Mouse (Mus musculus) heart, postnatal 0 days (tissue): ENCODE data around the gene Pi4k2a. TPM values are rescaled to one million over a fixed set of nuclear protein-coding genes. Genes with fewer than 3 reads are reported as not detected.
"Not testable (repeated sequence)": the region's sequence is repeated elsewhere in the genome, so short reads cannot be mapped to it uniquely, and the experiment has no call there.

ENCODE experiments used
- ATAC-seq: fragments of 200-750 bp; cut with Nextera tagmentation; 2 replicates; pipeline ENCODE4 v1.8.0; 2017; ENCODE audit warnings: low read depth, moderate number of reproducible peaks, moderate library complexity; ENCODE audit not compliant: insufficient read depth
- DNase-seq: peaks from one replicate; pipeline ENCODE4 v3.0.0-alpha.2; 2016; ENCODE audit warnings: low spot score
- H3K27ac ChIP-seq: fragments of 300-500 bp; sonication (generic); 2 replicates; pipeline ENCODE4 v1.5.1; 2014; ENCODE audit warnings: low read depth, mild to moderate bottlenecking
- H3K27me3 ChIP-seq: fragments of 300-500 bp; sonication (generic); 2 replicates; pipeline ENCODE4 v1.6.1; 2014; ENCODE audit warnings: low read length, mixed read lengths; ENCODE audit not compliant: control insufficient read depth, insufficient read depth
- H3K36me3 ChIP-seq: fragments of 300-500 bp; sonication (generic); replicated peaks from 2 replicates; pipeline ENCODE4 v1.6.1; 2014; ENCODE audit warnings: low read length, mixed read lengths; ENCODE audit not compliant: control insufficient read depth, insufficient read depth
- H3K4me1 ChIP-seq: fragments of 300-500 bp; sonication (generic); 2 replicates; pipeline ENCODE4 v1.6.1; 2014; ENCODE audit warnings: antibody characterized with exemption; ENCODE audit not compliant: control insufficient read depth, insufficient read depth
- H3K4me2 ChIP-seq: fragments of 300-500 bp; sonication (generic); 2 replicates; pipeline ENCODE4 v1.6.1; 2014; ENCODE audit warnings: low read depth, mild to moderate bottlenecking, low read length, moderate library complexity
- H3K4me3 ChIP-seq: fragments of 300-500 bp; sonication (generic); 2 replicates; pipeline ENCODE4 v1.5.1; 2014; ENCODE audit warnings: low read depth, low read length
- H3K9ac ChIP-seq: fragments of 300-500 bp; sonication (generic); replicated peaks from 2 replicates; pipeline ENCODE4 v1.6.1; 2014; ENCODE audit warnings: low read depth, low read length, mixed read lengths
- H3K9me3 ChIP-seq: fragments of 300-500 bp; sonication (generic); replicated peaks from 2 replicates; pipeline ENCODE4 v1.6.1; 2016; ENCODE audit warnings: low read length; ENCODE audit not compliant: control insufficient read depth
- CTCF ChIP-seq: IDR thresholded peaks from 2 replicates; pipeline ENCODE4 v1.5.1; 2016; ENCODE audit warnings: antibody characterized with exemption, control low read depth, low read depth
- EP300 ChIP-seq: IDR thresholded peaks from 2 replicates; pipeline ENCODE4 v1.6.1; 2016; ENCODE audit warnings: antibody characterized with exemption, low read depth
- WGBS: fragments of 180-500 bp; shearing (Covaris S2); extraction: QIAGEN DNeasy Blood & Tissue Kit; methylation state at CpG from one replicate; pipeline ENCODE4 v1.1.7; 2014; 5-methylcytosine and 5-hydroxymethylcytosine counted together
- polyA plus RNA-seq: library from polyadenylated mRNA; unstranded; fragments of >200 nt; fragmentation: Nextera tagmentation; extraction: Ambion mirVana; gene quantifications from 2 replicates; pipeline ENCODE4 v1.2.1, GENCODE M21; 2015
- total RNA-seq: library from RNA; depleted of rRNA; stranded (reverse); fragments of >200 nt; gene quantifications from 2 replicates; pipeline ENCODE4 v1.2.3, GENCODE M21; 2014; ENCODE audit warnings: low replicate concordance

Pi4k2a gene
- total and polyA plus RNA-seq, 2 experiments from 2014 or later: 6.7 to 13.4 TPM

GRCm38 (mm10) chr19:42075051-42075450 is 15.2 kb upstream of the Pi4k2a start:
- ATAC-seq (no peak), DNase-seq (no peak)
- 67% methylated on average over 2 of the region's 2 CpGs for WGBS
- H3K4me2 ChIP-seq: no peak overlapping the region
- no peak overlapping the region for H3K27ac ChIP-seq
- no peaks in the 10 kb centered on the region for H3K36me3 ChIP-seq
- H3K9me3 ChIP-seq: no peaks in the 10 kb centered on the region
- H3K9ac ChIP-seq: no peak overlapping the region
- H3K4me3 ChIP-seq: no peak overlapping the region
- TF ChIP-seq CTCF (no peak), EP300 (no peak)
- no peaks in the 10 kb centered on the region for H3K27me3 ChIP-seq
- H3K4me1 ChIP-seq: no peaks in the 10 kb centered on the region

- no peaks in the 10 kb centered on the region for H3K4me1 ChIP-seq
- H3K27me3 ChIP-seq: no peaks in the 10 kb centered on the region
- no peak overlapping the region for H3K4me3 ChIP-seq
- no peaks in the 10 kb centered on the region for H3K36me3 ChIP-seq
- H3K4me2 ChIP-seq: no peak overlapping the region
- DNase-seq (no peak), ATAC-seq (no peak)
- 87% methylated on average over 16 of the region's 16 CpGs for WGBS
- no peak overlapping the region for H3K9ac ChIP-seq
- no peak overlapping the region for H3K27ac ChIP-seq
- H3K9me3 ChIP-seq: no peaks in the 10 kb centered on the region
- TF ChIP-seq EP300 (no peak), CTCF (no peak)
Observed at GRCm38 (mm10) chr19:42075992-42076391, 14.3 kb upstream of the Pi4k2a start.

DNA sequence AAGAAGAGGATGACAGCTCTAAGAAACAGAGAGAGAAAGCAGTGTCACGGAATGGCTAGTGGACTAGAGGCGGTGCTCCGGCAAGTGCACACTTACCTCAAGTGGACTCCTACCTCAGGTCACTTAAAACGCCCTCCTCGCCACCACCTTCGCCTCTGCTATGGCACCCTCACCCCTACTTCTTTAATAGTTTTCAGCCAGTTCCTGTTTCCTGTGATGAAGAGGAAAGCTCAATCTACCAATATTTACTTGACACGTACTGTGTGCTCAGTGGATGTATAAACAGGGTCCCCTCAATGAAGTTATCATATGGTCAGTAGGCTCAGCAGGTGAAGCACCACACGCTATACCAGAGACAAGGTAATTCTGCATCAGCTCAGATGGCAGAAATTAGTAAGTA is 11.7 kb upstream of the Pi4k2a start:
- WGBS: 90% methylated on average over 8 of the region's 8 CpGs
- TF ChIP-seq EP300 (no peak), CTCF (no peak)
- no peaks in the 10 kb centered on the region for H3K4me1 ChIP-seq
- H3K27me3 ChIP-seq: no peaks in the 10 kb centered on the region
- H3K9ac ChIP-seq: no peak overlapping the region
- no peak overlapping the region for H3K4me2 ChIP-seq
- H3K36me3 ChIP-seq: no peaks in the 10 kb centered on the region
- H3K9me3 ChIP-seq: no peaks in the 10 kb centered on the region
- DNase-seq (no peak), ATAC-seq (no peak)
- no peak overlapping the region for H3K27ac ChIP-seq
- H3K4me3 ChIP-seq: no peak overlapping the region

GRCm38 (mm10) chr19:42079006-42079405 is 11.3 kb upstream of the Pi4k2a start:
- H3K4me1 ChIP-seq: no peaks in the 10 kb centered on the region
- H3K4me2 ChIP-seq: no peak overlapping the region
- ATAC-seq: no peak
- H3K4me3 ChIP-seq: no peak overlapping the region
- DNase-seq: no peak
- 91% methylated on average over 12 of the region's 12 CpGs for WGBS
- H3K36me3 ChIP-seq: no peaks in the 10 kb centered on the region
- TF ChIP-seq EP300 (no peak), CTCF (no peak)
- H3K27ac ChIP-seq: no peak overlapping the region
- no peaks in the 10 kb centered on the region for H3K27me3 ChIP-seq
- H3K9me3 ChIP-seq: no peaks in the 10 kb centered on the region
- no peak overlapping the region for H3K9ac ChIP-seq

DNA sequence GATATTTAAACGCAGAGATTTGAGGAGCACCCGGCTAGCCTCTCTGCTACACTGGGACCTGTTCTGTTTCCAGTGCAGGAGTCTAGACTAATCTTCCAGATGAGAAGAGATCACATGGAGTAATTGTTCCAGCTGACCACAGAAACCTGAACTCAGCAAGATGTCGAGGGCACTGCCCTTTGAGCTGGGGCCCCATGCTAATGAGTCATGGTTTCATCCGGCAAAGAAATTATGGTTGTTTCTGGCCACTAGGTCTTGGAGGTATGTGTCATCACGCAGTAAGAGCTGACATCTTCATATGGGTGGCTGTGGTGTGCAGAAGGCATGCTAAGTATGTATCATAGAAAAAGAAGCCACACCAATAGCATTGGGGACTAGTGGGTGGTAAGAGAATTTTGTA is 10.3 kb upstream of the Pi4k2a start:
- Histone ChIP-seq H3K4me1 (no peaks in the 10 kb centered on the region), H3K4me2 (no peak overlapping the region), H3K9ac (no peak overlapping the region), H3K27ac (no peak overlapping the region), H3K4me3 (no peak overlapping the region), H3K9me3 (no peaks in the 10 kb centered on the region), H3K27me3 (no peaks in the 10 kb centered on the region), H3K36me3 (no peaks in the 10 kb centered on the region)
- DNase-seq (no peak), ATAC-seq (no peak)
- TF ChIP-seq EP300 (no peak), CTCF (no peak)
- 69% methylated on average over 5 of the region's 5 CpGs for WGBS

DNA sequence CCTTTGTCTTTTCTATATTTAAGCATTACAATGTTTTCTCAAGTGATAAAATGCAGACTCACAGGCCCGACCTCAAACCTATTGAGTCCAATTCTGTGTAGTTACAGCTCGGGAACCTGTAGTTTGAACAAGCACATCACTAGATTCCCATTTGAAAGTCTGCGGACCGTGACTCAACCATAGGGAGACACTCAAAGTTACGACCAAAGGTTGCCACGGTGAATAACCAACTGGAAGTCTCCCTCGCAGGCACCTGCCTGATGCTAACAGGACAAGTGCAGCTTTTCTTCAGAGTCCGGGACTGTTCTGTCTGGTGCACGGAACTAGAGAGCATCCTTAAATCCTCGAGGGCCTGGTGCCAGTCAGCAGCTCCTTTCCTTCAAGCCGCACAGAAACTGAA is 9.8 kb upstream of the Pi4k2a start:
- no peak for TF ChIP-seq EP300
- no peak for TF ChIP-seq CTCF
- H3K27me3 ChIP-seq: no peaks in the 10 kb centered on the region
- no peaks in the 10 kb centered on the region for H3K4me1 ChIP-seq
- no peak overlapping the region for H3K27ac ChIP-seq
- no peak overlapping the region for H3K4me2 ChIP-seq
- no peak overlapping the region for H3K4me3 ChIP-seq
- no peak for DNase-seq
- WGBS: 73% methylated on average over 11 of the region's 11 CpGs
- H3K9ac ChIP-seq: no peak overlapping the region
- no peak for ATAC-seq
- no peaks in the 10 kb centered on the region for H3K9me3 ChIP-seq
- H3K36me3 ChIP-seq: no peaks in the 10 kb centered on the region

DNA sequence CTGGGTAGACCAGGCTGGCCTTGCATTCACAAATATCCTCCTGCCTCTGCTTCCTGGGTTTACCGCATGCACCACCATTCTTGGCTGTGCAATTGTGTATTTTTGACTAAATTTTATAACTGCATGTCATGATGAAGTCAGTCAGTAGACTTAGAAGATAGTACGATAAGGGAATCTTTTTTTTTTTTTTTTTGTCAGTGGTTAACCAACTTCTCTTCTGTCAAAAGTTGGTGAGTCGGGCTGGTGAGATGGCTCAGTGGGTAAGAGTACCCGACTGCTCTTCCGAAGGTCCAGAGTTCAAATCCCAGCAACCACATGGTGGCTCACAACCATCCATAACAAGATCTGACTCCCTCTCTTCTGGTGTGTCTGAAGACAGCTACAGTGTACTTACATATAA is 8.7 kb upstream of the Pi4k2a start:
- H3K9me3 ChIP-seq, H3K4me2 ChIP-seq, H3K4me1 ChIP-seq, ATAC-seq, H3K27me3 ChIP-seq, DNase-seq, H3K36me3 ChIP-seq, H3K9ac ChIP-seq, H3K4me3 ChIP-seq, H3K27ac ChIP-seq: not testable (repeated sequence)
- WGBS: 86% methylated on average over 5 of the region's 5 CpGs
